Mouse (Mus musculus): ENCODE measurements at regions not wholly inside any gene's neighbourhood (a gene's known extent, or its start where the extent isn't known, plus 50 kb on each side); places are given as distances from the start of the nearest gene placed in this dataset.

GRCm38 (mm10) chr16:87069294-87069693, 284.7 kb upstream of the N6amt1 start:
- in situ Hi-C loops (cut with MboI, MseI): no loop called here

GRCm38 (mm10) chr16:87067981-87068380, 286.0 kb upstream of the N6amt1 start:
- in situ Hi-C loops (cut with MboI, MseI): no loop called here

DNA sequence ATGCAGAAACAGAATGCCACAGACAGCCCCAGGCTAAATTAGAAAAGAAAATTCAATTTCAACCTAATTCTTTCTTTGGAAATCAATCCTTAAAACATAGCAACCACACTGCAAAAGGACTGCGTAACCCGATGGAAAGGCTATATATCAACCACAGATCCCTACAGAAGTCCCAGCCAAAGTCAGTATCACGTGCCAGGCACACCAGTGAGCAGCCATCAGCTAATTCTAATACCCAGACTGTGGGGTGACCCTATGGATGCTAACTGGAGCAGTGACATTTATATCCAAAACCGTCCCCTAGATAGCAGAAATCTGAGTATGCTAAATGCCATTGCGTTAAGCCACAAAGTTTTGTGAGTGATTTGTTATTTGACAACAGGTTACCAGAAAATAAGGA, 286.5 kb upstream of the N6amt1 start:
- in situ Hi-C loops (cut with MboI, MseI): no loop called here

- in situ Hi-C loops (cut with MboI, MseI): no loop called here
Observed at GRCm38 (mm10) chr16:87060473-87060872, 293.5 kb upstream of the N6amt1 start.

DNA sequence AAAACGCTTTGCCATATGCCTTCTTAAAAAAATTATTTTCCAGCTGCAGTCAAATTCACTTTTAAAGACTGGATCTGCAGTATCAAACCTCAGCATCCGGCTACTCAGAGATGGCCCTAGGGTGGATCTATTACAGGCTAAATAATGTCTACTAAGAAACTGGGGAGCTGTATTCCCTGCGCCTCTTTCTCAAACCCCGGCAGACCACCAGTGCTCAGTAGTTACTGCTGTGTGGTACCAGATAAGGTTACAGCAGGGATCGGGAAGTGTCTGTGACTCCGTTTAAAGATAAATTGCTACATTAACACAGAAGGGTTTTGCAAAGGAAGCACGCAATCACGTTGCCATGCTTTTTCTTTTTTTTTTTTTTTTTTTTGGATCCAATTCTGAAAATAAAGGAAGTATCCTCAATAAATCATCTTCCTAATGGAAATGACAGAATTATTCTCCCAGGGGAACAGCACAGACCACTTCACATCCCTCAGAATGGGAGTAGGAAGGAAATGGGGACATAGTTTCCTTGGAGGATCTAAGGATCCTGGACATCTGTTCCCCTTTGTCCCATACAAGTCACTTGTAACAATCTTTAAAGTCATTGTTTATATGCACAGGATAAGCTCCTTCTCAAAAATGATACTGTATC, 304.1 kb upstream of the N6amt1 start:
- in situ Hi-C loops (cut with MboI, MseI): loop anchor here in 1 of 2 experiments (5.0 kb wide), 1 partner anchor 78 kb away; no protein-coding TSS in a partner anchor

DNA sequence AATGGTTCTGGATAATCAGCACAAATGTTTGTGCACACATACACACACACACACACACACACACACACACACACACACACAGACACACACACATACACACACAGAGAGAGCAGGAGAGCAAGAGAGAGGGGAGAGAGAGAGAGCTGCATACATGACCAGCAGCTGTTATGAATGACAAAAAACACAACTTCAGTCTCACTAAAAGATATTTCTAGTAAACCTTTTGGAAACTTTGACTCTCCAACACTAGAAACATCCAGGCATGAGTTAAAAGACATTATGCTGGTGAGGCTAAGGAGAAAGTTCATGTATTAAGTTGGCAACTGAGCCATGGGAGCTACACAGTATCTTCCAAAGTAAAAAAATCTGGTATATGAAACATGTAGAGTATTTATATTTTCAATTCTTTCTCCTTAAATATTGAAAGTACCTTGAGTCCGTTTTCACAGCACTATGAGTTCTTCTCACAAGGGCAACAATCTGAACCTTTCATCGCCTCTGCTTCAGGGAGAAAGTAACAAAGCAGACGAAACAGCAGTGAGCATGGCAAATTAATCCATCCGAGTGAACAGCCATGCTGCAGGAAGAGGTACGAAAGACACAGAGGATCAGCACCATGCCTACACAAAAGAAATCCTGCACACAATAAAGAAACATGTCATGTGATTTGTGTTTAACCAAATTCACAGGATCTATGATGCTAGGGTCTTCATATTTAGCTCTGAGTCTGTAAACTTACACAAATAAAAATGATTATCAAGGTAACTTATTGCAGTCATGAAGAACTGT, 309.0 kb upstream of the N6amt1 start:
- in situ Hi-C loops (cut with MboI, MseI): loop anchor here in 1 of 2 experiments (5.0 kb wide), 1 partner anchor 73 kb away; no protein-coding TSS in a partner anchor

- in situ Hi-C loops (cut with MboI, MseI): no loop called here
Observed at GRCm38 (mm10) chr16:87043689-87044088, 310.3 kb upstream of the N6amt1 start.

GRCm38 (mm10) chr16:87040366-87040765, 313.6 kb upstream of the N6amt1 start:
- in situ Hi-C loops (cut with MboI, MseI): no loop called here

GRCm38 (mm10) chr16:87039861-87040260, 314.1 kb upstream of the N6amt1 start:
- in situ Hi-C loops (cut with MboI, MseI): no loop called here

DNA sequence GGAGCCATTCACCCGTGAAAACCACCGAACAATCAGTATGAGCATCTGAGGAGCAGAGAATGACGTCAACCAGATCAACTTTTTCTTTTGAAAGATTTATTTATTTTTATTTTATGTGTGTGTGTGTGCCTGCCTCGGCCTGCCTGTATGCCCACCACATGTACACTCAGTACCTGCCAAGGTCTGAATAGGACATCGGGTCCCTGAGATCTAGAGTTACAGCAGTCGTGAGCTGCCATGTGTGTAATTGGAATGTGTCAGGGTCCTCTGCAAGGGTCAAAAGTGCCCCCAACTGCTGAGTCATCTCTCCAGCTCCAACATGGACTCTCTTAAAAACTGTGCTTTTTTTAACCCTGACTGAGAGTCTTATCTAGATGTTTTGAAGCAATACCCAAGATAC, 316.9 kb upstream of the N6amt1 start:
- in situ Hi-C loops (cut with MboI, MseI): no loop called here

- in situ Hi-C loops (cut with MboI, MseI): no loop called here
Observed at GRCm38 (mm10) chr16:87031836-87032235, 322.1 kb upstream of the N6amt1 start.

- in situ Hi-C loops (cut with MboI, MseI): loop anchor here in 1 of 2 experiments (10.0 kb wide), 1 partner anchor 276 kb away; no protein-coding TSS in a partner anchor
Observed at GRCm38 (mm10) chr16:87028516-87029145, 325.4 kb upstream of the N6amt1 start.

GRCm38 (mm10) chr16:87027621-87028020, 326.4 kb upstream of the N6amt1 start:
- in situ Hi-C loops (cut with MboI, MseI): loop anchor here in 1 of 2 experiments (10.0 kb wide), 1 partner anchor 277 kb away; no protein-coding TSS in a partner anchor

GRCm38 (mm10) chr16:87022041-87022440, 331.9 kb upstream of the N6amt1 start:
- in situ Hi-C loops (cut with MboI, MseI): loop anchor here in 1 of 2 experiments (10.0 kb wide), 1 partner anchor 283 kb away; no protein-coding TSS in a partner anchor

- in situ Hi-C loops (cut with MboI, MseI): no loop called here
Observed at GRCm38 (mm10) chr16:87017107-87017670, 336.8 kb upstream of the N6amt1 start.

DNA sequence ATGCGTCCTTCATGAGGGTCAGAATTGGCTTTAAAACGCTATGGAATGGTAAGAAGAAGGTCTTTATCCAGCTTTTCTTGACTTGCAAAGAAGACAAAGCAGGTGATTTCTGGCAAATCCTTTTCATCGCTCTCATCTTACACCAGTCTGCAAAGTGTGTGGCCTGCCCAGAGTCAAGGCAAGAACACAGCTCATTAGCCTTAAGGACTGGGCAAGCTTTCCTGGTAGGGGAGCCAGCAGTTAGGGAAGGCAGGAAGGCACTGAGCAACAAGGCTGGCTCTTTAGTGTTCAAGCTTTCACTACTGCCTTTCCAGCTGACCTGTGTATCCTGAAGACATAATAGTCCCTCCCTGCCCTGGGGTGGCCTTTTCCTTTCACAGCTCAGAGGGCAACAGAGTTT, 352.4 kb upstream of the N6amt1 start:
- in situ Hi-C loops (cut with MboI, MseI): no loop called here

DNA sequence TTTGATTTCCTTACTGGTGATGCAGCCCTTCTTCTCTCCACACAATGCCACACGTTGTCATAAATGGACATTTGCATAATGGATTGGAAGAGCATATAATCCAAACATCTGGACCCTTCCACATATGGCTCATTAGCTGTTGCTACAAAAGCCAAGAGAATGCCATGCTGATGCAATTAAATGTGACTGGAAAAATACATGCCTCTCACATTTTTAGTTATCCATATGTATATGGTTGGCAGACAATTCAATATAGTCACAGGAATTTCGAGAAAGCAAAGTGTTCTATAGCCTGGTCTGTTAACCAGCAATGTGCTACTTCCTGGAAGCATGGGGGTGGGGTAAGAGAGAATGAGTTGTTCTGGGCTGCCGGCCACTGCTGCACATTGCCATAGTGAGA, 352.9 kb upstream of the N6amt1 start:
- in situ Hi-C loops (cut with MboI, MseI): no loop called here

- in situ Hi-C loops (cut with MboI, MseI): loop anchor here in 1 of 2 experiments (5.0 kb wide), 1 partner anchor 76 kb away; no protein-coding TSS in a partner anchor
Observed at GRCm38 (mm10) chr16:86971691-86972090, 382.3 kb upstream of the N6amt1 start.

DNA sequence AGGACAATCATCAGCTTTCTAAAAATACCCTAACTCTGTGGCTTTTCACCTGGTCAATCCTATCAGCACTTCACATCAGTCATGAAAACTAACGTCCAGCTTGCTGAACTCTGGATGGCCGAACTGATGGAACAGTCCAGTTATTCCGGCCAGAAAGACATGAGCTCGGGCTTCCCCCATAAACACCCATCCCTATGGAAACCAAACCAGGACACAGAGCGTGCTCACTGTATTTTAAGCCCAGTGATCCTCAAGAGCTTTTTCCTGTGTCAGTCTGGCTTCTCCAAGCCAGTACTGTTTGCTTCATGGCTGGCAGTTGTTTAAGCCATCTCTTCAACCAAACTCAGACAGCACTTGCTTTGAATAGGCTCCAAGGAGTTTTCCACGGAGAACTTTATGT, 404.3 kb upstream of the N6amt1 start:
- in situ Hi-C loops (cut with MboI, MseI): no loop called here

GRCm38 (mm10) chr16:86945531-86946144, 408.3 kb upstream of the N6amt1 start:
- in situ Hi-C loops (cut with MboI, MseI): no loop called here

DNA sequence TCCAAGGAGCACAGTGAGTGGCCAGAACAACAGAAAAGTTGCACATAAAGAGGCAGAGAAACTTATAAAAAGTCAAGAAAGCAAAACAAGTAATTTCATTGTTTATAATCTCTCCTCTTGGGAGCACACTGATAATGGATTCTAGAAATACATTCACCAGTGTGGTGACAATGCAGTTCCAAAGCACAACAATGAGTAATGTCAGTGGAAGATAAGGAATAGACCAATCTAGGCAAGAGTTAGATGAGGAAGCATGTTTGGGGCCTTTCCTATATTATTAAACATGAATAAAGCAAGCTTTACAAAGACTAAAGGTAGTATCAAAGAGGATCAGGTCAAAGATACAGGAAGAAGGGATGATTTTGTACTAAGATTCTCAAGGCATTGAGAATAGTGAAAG, 408.9 kb upstream of the N6amt1 start:
- in situ Hi-C loops (cut with MboI, MseI): no loop called here

Data from T-helper 17 cell (primary cell).